Mouse (Mus musculus) forebrain, embryonic 10.5 days (tissue): Measurements from ENCODE around the gene Inmt. TPM values are rescaled to one million over a fixed set of nuclear protein-coding genes. Genes with fewer than 3 reads are reported as not detected.

ENCODE experiments used
- polyA plus RNA-seq: library from polyadenylated mRNA; unstranded; fragments of >200 nt; fragmentation: Nextera tagmentation; extraction: Ambion mirVana; gene quantifications from 2 replicates; pipeline ENCODE4 v1.2.1, GENCODE M21; 2016

The Inmt gene
- polyA plus RNA-seq, 1 experiment from 2014 or later, result 8.3 TPM

Other genes starting within 250 kb of the Inmt start
- 1.1 and 1.2 TPM in 2 replicates for gene Nod1, start 202.4 kb downstream of the Inmt start, polyA plus RNA-seq
- 8.9 and 10.5 TPM in 2 replicates for gene Ggct, start 182.1 kb downstream of the Inmt start, polyA plus RNA-seq
- 231 and 234 TPM in 2 replicates for gene Gars, start 137.0 kb downstream of the Inmt start, polyA plus RNA-seq
- 0.31 and 0.38 TPM in 2 replicates for gene Crhr2, start 42.0 kb downstream of the Inmt start, polyA plus RNA-seq
- gene Mindy4, start 28.3 kb upstream of the Inmt start, polyA plus RNA-seq, result 24.8 and 27.4 TPM in 2 replicates
- gene Aqp1, start 161.4 kb upstream of the Inmt start, polyA plus RNA-seq, result 0.65 and 0.93 TPM in 2 replicates
- not detected in 2 replicates for gene Ghrhr, start 201.3 kb upstream of the Inmt start, polyA plus RNA-seq